In the genomic region with DNA sequence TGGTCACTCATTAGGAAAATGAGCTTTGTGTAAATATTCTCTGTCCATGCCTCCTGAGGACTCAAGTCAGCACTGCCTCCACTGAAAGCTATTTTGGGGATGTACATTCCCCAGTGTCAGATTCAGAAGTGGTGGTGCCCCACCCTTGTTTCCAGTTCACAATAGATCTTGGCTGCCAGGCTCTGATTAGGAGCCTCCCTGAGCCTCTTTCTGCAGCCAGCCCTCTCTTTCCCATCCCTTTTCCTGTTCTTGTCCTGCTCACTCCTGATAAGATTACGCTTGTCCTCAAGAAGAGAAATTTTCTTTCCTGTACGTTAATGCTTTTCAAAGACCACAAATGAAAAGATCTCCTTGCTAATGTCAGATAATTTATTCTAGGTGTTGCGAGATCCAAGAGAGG, we compare ENCODE assay signal across 11 mouse cellular contexts.
A peak's percentile ranks its signal among the peaks of the same experiment; 100 is the strongest.
DNase-seq lines count a peak whose midpoint lies in the region; ATAC-seq and TF ChIP-seq lines count a peak whose summit lies in the region.
"Had no signal": no experiment of that assay in that cellular context is flagged by ENCODE, and none has a peak within 500 bp of the region (broad histone marks: within the 10 kb centered on the region; RNA-seq: fewer than 3 reads in every experiment).

No protein-coding gene starts in this region.

- H3K9me3 ChIP-seq in megakaryocyte, embryonic 14.5 days: no peaks in the 10 kb centered on the region
- no peaks in the 10 kb centered on the region for H3K9me3 ChIP-seq in heart, embryonic 14.5 days (ENCODE audit: control insufficient read depth, low read length)
- no peaks in the 10 kb centered on the region for H3K9me3 ChIP-seq in hindbrain, postnatal 0 days (ENCODE audit: low read length)
- H3K9me3 ChIP-seq in midbrain, embryonic 14.5 days (ENCODE audit: control insufficient read depth, low read length): no peaks in the 10 kb centered on the region
- H3K9me3 ChIP-seq: embryonic facial prominence, embryonic 13.5 days; neural tube, embryonic 12.5 days had no signal

- no peak overlapping the region for H3K9ac ChIP-seq in heart, embryonic 14.5 days (ENCODE audit: low read length)
- H3K9ac ChIP-seq in hindbrain, postnatal 0 days (replicated peaks; ENCODE audit: low read length): no peak overlapping the region
- no peak overlapping the region for H3K9ac ChIP-seq in midbrain, embryonic 14.5 days (replicated peaks; ENCODE audit: low read length)
- H3K9ac ChIP-seq: embryonic facial prominence, embryonic 13.5 days; neural tube, embryonic 12.5 days had no signal

- H3K27ac ChIP-seq in heart, embryonic 14.5 days (replicated peaks in 1 of 2; ENCODE audit: control insufficient read depth in 1 of 2, insufficient read depth in 1 of 2, low read depth in 2 of 2, low read length in 2 of 2): no peak overlapping the region; a peak in 1 of 4 replicates
- no peak overlapping the region for H3K27ac ChIP-seq in hindbrain, postnatal 0 days
- no peak overlapping the region for H3K27ac ChIP-seq in midbrain, embryonic 14.5 days (replicated peaks; ENCODE audit: low read depth, low read length)
- H3K27ac ChIP-seq: embryonic facial prominence, embryonic 13.5 days; neural tube, embryonic 12.5 days had no signal

- TF ChIP-seq CTCF in hindbrain, postnatal 0 days (IDR thresholded peaks at IDR 0.05; ENCODE audit: low read depth): no peak

- peaks cover 75% of the 10 kb centered on the region for H3K4me1 ChIP-seq in megakaryocyte, embryonic 14.5 days
- peaks cover 5 to 20% of the 10 kb centered on the region in 2 experiments for H3K4me1 ChIP-seq in heart, embryonic 14.5 days (ENCODE audit: control insufficient read depth in 2 of 2, insufficient read depth in 2 of 2, low read length in 2 of 2)
- H3K4me1 ChIP-seq in hindbrain, postnatal 0 days (ENCODE audit: insufficient read depth, low read length): no peaks in the 10 kb centered on the region
- no peaks in the 10 kb centered on the region for H3K4me1 ChIP-seq in midbrain, embryonic 14.5 days (ENCODE audit: control insufficient read depth, insufficient read depth, low read length)

- ATAC-seq in megakaryocyte, adult 5-6 weeks (ENCODE audit: poor library complexity, severe bottlenecking): no peak
- ATAC-seq in heart, embryonic 14.5 days (ENCODE audit: insufficient number of reproducible peaks, insufficient read depth, low FRiP score, low read depth): no peak
- no peak for ATAC-seq in hindbrain, postnatal 0 days
- ATAC-seq in midbrain, embryonic 14.5 days (ENCODE audit: low FRiP score, low TSS enrichment): no peak
- no peak for ATAC-seq in erythroblast, adult 5-6 weeks (replicated peaks; ENCODE audit: low FRiP score, poor library complexity, severe bottlenecking)

- WGBS in heart, embryonic 14.5 days: 10% methylated on average over 3 of the region's 3 CpGs
- 83% methylated on average over 3 of the region's 3 CpGs for WGBS in hindbrain, postnatal 0 days
- 88% methylated on average over 3 of the region's 3 CpGs for WGBS in midbrain, embryonic 14.5 days

- H3K4me3 ChIP-seq in megakaryocyte, embryonic 14.5 days (replicated peaks): peak overlapping the region; percentile 46
- no peak overlapping the region for H3K4me3 ChIP-seq in heart, embryonic 14.5 days (ENCODE audit: control insufficient read depth in 1 of 2, insufficient read depth in 1 of 2, low read depth in 1 of 2, low read length in 2 of 2)
- H3K4me3 ChIP-seq in hindbrain, postnatal 0 days (ENCODE audit: low read length): no peak overlapping the region
- no peak overlapping the region for H3K4me3 ChIP-seq in midbrain, embryonic 14.5 days (replicated peaks; ENCODE audit: low read depth, low read length)
- H3K4me3 ChIP-seq: embryonic facial prominence, embryonic 13.5 days; neural tube, embryonic 12.5 days had no signal

- no peaks in the 10 kb centered on the region for H3K36me3 ChIP-seq in megakaryocyte, embryonic 14.5 days (replicated peaks; ENCODE audit: low read length)
- no peaks in the 10 kb centered on the region for H3K36me3 ChIP-seq in heart, embryonic 14.5 days (ENCODE audit: control insufficient read depth, insufficient read depth, low read length)
- no peaks in the 10 kb centered on the region for H3K36me3 ChIP-seq in hindbrain, postnatal 0 days (ENCODE audit: insufficient read depth, low read length)
- H3K36me3 ChIP-seq in midbrain, embryonic 14.5 days (ENCODE audit: control insufficient read depth, insufficient read depth, low read length): no peaks in the 10 kb centered on the region
- H3K36me3 ChIP-seq: embryonic facial prominence, embryonic 13.5 days; neural tube, embryonic 12.5 days had no signal

- peak; percentile 35 to 81 for DNase-seq in kidney, postnatal 36 days
- DNase-seq in hindbrain, postnatal 0 days (ENCODE audit: low spot score): no peak
- DNase-seq in midbrain, embryonic 14.5 days: no peak
- DNase-seq: cerebellum, adult 8-10 months; left cerebral cortex, postnatal 4 days had no signal

- H3K4me2 ChIP-seq in heart, embryonic 14.5 days (ENCODE audit: low read length): 0 out of 2 replicates have a peak overlapping the region, but pooled peaks have one; percentile 6
- no peak overlapping the region for H3K4me2 ChIP-seq in hindbrain, postnatal 0 days (ENCODE audit: low read depth, low read length)
- no peak overlapping the region for H3K4me2 ChIP-seq in midbrain, embryonic 14.5 days (ENCODE audit: low read length)
- H3K4me2 ChIP-seq: embryonic facial prominence, embryonic 13.5 days; neural tube, embryonic 12.5 days had no signal

- no peaks in the 10 kb centered on the region for H3K27me3 ChIP-seq in megakaryocyte, embryonic 14.5 days (replicated peaks)
- H3K27me3 ChIP-seq in heart, embryonic 14.5 days (ENCODE audit: control insufficient read depth, insufficient read depth, low read length): no peaks in the 10 kb centered on the region
- no peaks in the 10 kb centered on the region for H3K27me3 ChIP-seq in hindbrain, postnatal 0 days (ENCODE audit: insufficient read depth, low read length)
- no peaks in the 10 kb centered on the region for H3K27me3 ChIP-seq in midbrain, embryonic 14.5 days (ENCODE audit: control insufficient read depth, insufficient read depth, low read length)
- H3K27me3 ChIP-seq: embryonic facial prominence, embryonic 13.5 days; neural tube, embryonic 12.5 days had no signal

Comparison
In these comparisons a context has a peak if more than half of its experiments do, and no peak if none do; other contexts are left out.
1. DNase-seq: peak in kidney, postnatal 36 days (2 of 2); none in hindbrain, postnatal 0 days (single experiment) and midbrain, embryonic 14.5 days (single experiment).